Mouse (Mus musculus) thymus, postnatal 10 days (tissue): ENCODE results near the gene Ryr3.

Experiments
- DNase-seq, 2 experiments: peaks; one replicate each; pipeline ENCODE4 v3.0.0; 2021; ENCODE audit warnings: low spot score in 2 of 2

The Ryr3 gene

GRCm38 (mm10) chr2:112799351-112799994, 417.4 kb downstream of the Ryr3 start:
- no peak for DNase-seq

- no peak for DNase-seq
These were observed 435.3 kb downstream of the Ryr3 start for GRCm38 (mm10) chr2:112781631-112782030.

- DNase-seq, result peak in 1 of 2 experiments; percentile 52
These were observed 442.1 kb downstream of the Ryr3 start for GRCm38 (mm10) chr2:112774762-112775161.

GRCm38 (mm10) chr2:112767665-112768064, 449.2 kb downstream of the Ryr3 start:
- DNase-seq, result no peak

- peak in 1 of 2 experiments; percentile 19 for DNase-seq
These were observed 451.9 kb downstream of the Ryr3 start for GRCm38 (mm10) chr2:112765046-112765445.

- no peak for DNase-seq
These were observed 452.6 kb downstream of the Ryr3 start for GRCm38 (mm10) chr2:112764274-112764673.

GRCm38 (mm10) chr2:112762006-112762405, 454.9 kb downstream of the Ryr3 start:
- no peak for DNase-seq

- DNase-seq, result no peak
These were observed 455.5 kb downstream of the Ryr3 start for GRCm38 (mm10) chr2:112761196-112761913.

- no peak for DNase-seq
These were observed 456.2 kb downstream of the Ryr3 start for GRCm38 (mm10) chr2:112760692-112761091.

GRCm38 (mm10) chr2:112759678-112760077, 457.2 kb downstream of the Ryr3 start:
- DNase-seq, result no peak

- DNase-seq, result no peak
These were observed 458.2 kb downstream of the Ryr3 start for GRCm38 (mm10) chr2:112758732-112759131.

- DNase-seq, result no peak
These were observed 463.6 kb downstream of the Ryr3 start for GRCm38 (mm10) chr2:112753316-112753715.

- DNase-seq, result no peak
These were observed 465.5 kb downstream of the Ryr3 start for GRCm38 (mm10) chr2:112751416-112751815.

GRCm38 (mm10) chr2:112748532-112748931, 468.4 kb downstream of the Ryr3 start:
- no peak for DNase-seq

GRCm38 (mm10) chr2:112732942-112733341, 484.0 kb downstream of the Ryr3 start:
- DNase-seq, result no peak

- no peak for DNase-seq
These were observed 489.1 kb downstream of the Ryr3 start for GRCm38 (mm10) chr2:112727842-112728241.

GRCm38 (mm10) chr2:112721217-112721616, 495.7 kb downstream of the Ryr3 start:
- DNase-seq, result no peak

- DNase-seq, result no peak
These were observed 496.2 kb downstream of the Ryr3 start for GRCm38 (mm10) chr2:112720715-112721114.

GRCm38 (mm10) chr2:112714648-112715047, 502.2 kb downstream of the Ryr3 start:
- DNase-seq, result no peak

- no peak for DNase-seq
These were observed 535.1 kb downstream of the Ryr3 start for GRCm38 (mm10) chr2:112681817-112682216.

GRCm38 (mm10) chr2:112677246-112677645, 539.6 kb downstream of the Ryr3 start:
- no peak for DNase-seq

GRCm38 (mm10) chr2:112676721-112677120, 540.2 kb downstream of the Ryr3 start:
- DNase-seq, result no peak

GRCm38 (mm10) chr2:112676175-112676574, 540.7 kb downstream of the Ryr3 start:
- DNase-seq, result no peak
